Mouse (Mus musculus) kidney, embryonic 14.5 days (tissue): Measurements from ENCODE around the gene Gm10376. TPM values are rescaled to one million over a fixed set of nuclear protein-coding genes. Genes with fewer than 3 reads are reported as not detected.
"Not testable (repeated sequence)": the region's sequence is repeated elsewhere in the genome, so short reads cannot be mapped to it uniquely, and the experiment has no call there.

ENCODE experiments used
- ATAC-seq: fragments of 200-750 bp; cut with Nextera tagmentation; 2 replicates; pipeline ENCODE4 v1.8.0; 2017; ENCODE audit warnings: moderate number of reproducible peaks, mild to moderate bottlenecking, moderate TSS enrichment, moderate library complexity; ENCODE audit not compliant: low FRiP score, low TSS enrichment
- H3K27ac ChIP-seq: fragments of 300-500 bp; sonication (generic); 2 replicates; pipeline ENCODE4 v1.5.1; 2014; ENCODE audit warnings: low read depth, mild to moderate bottlenecking, low read length, moderate library complexity, mixed read lengths
- H3K27me3 ChIP-seq: fragments of 300-500 bp; sonication (generic); 2 replicates; pipeline ENCODE4 v1.6.1; 2014; ENCODE audit warnings: mild to moderate bottlenecking, low read length; ENCODE audit not compliant: control insufficient read depth, insufficient read depth
- H3K36me3 ChIP-seq: fragments of 300-500 bp; sonication (generic); 2 replicates; pipeline ENCODE4 v1.6.1; 2014; ENCODE audit warnings: low read length, mixed read lengths; ENCODE audit not compliant: control insufficient read depth, insufficient read depth
- H3K4me1 ChIP-seq: fragments of 300-500 bp; sonication (generic); 2 replicates; pipeline ENCODE4 v1.6.1; 2014; ENCODE audit warnings: low read length, mixed read lengths; ENCODE audit not compliant: control insufficient read depth, insufficient read depth
- H3K4me2 ChIP-seq: fragments of 300-500 bp; sonication (generic); replicated peaks from 2 replicates; pipeline ENCODE4 v1.6.1; 2014; ENCODE audit warnings: low read depth, mild to moderate bottlenecking, low read length
- H3K4me3 ChIP-seq: fragments of 300-500 bp; sonication (generic); 2 replicates; pipeline ENCODE4 v1.5.1; 2014; ENCODE audit warnings: mild to moderate bottlenecking, low read length
- H3K9ac ChIP-seq: fragments of 300-500 bp; sonication (generic); 2 replicates; pipeline ENCODE4 v1.6.1; 2014; ENCODE audit warnings: low read depth, mild to moderate bottlenecking, low read length, moderate library complexity
- H3K9me3 ChIP-seq: fragments of 300-500 bp; sonication (generic); 2 replicates; pipeline ENCODE4 v1.6.1; 2016; ENCODE audit warnings: low read length; ENCODE audit not compliant: control insufficient read depth
- WGBS: fragments of 180-500 bp; shearing (Covaris S2); extraction: QIAGEN DNeasy Blood & Tissue Kit; methylation state at CpG from one replicate; pipeline ENCODE4 v1.1.7; 2014; 5-methylcytosine and 5-hydroxymethylcytosine counted together
- polyA plus RNA-seq: library from polyadenylated mRNA; unstranded; fragments of >200 nt; fragmentation: Nextera tagmentation; extraction: Ambion mirVana; gene quantifications from 2 replicates; pipeline ENCODE4 v1.2.1, GENCODE M21; 2014

The Gm10376 gene
- polyA plus RNA-seq = not detected in 2 replicates

- H3K4me3 ChIP-seq, ATAC-seq, H3K27me3 ChIP-seq, H3K4me2 ChIP-seq, H3K4me1 ChIP-seq, H3K36me3 ChIP-seq, H3K27ac ChIP-seq, H3K9me3 ChIP-seq, H3K9ac ChIP-seq: not testable (repeated sequence)
Measured at GRCm38 (mm10) chr14:43015528-43015927, at the start of gene Gm10376. Gene Gm10376 (minus strand): TSS chr14:43015628.

- H3K9me3 ChIP-seq, H3K9ac ChIP-seq, H3K27ac ChIP-seq, H3K4me3 ChIP-seq, H3K4me1 ChIP-seq, ATAC-seq, H3K27me3 ChIP-seq, H3K4me2 ChIP-seq, H3K36me3 ChIP-seq: not testable (repeated sequence)
- 75% methylated on average over 4 of the region's 4 CpGs for WGBS
Measured at GRCm38 (mm10) chr14:43060179-43060578, 44.8 kb upstream of the Gm10376 start.

- not testable (repeated sequence) for H3K4me1 ChIP-seq, ATAC-seq, H3K9me3 ChIP-seq, H3K4me3 ChIP-seq, H3K27ac ChIP-seq, H3K36me3 ChIP-seq, H3K9ac ChIP-seq, H3K27me3 ChIP-seq, H3K4me2 ChIP-seq
- 83% methylated on average over 3 of the region's 3 CpGs for WGBS
Measured at GRCm38 (mm10) chr14:43058063-43058462, 42.6 kb upstream of the Gm10376 start.

GRCm38 (mm10) chr14:42993524-42993923 is 21.9 kb downstream of the Gm10376 start, which contains the start of gene Gm8082:
Gene Gm8082 (minus strand): TSS chr14:42993624.
- not testable (repeated sequence) for H3K4me3 ChIP-seq, H3K4me2 ChIP-seq, H3K9ac ChIP-seq, ATAC-seq, H3K27ac ChIP-seq, H3K36me3 ChIP-seq, H3K4me1 ChIP-seq, H3K9me3 ChIP-seq, H3K27me3 ChIP-seq
- WGBS = no CpG with 5 or more reads among the region's 1 CpGs

Other genes starting within 250 kb of the Gm10376 start
- gene Gm3015, start 246.8 kb downstream of the Gm10376 start, polyA plus RNA-seq = not detected in 2 replicates
- gene Gm10377, start 217.6 kb downstream of the Gm10376 start, polyA plus RNA-seq = not detected in 2 replicates
- gene Gm21977, start 162.2 kb downstream of the Gm10376 start, polyA plus RNA-seq = not detected in 2 replicates
- gene Gm8082, start 22.0 kb downstream of the Gm10376 start, polyA plus RNA-seq = not detected in 2 replicates
- gene Gm8094, start 61.0 kb upstream of the Gm10376 start, polyA plus RNA-seq = not detected in 2 replicates
- 0.10 and 0.12 TPM in 2 replicates for gene Gm8104, start 85.0 kb upstream of the Gm10376 start, polyA plus RNA-seq
- not detected in 2 replicates for gene Gm7233, start 164.2 kb upstream of the Gm10376 start, polyA plus RNA-seq
- gene Gm8122, start 219.7 kb upstream of the Gm10376 start, polyA plus RNA-seq = not detected in 2 replicates
- gene Gm8126, start 243.0 kb upstream of the Gm10376 start, polyA plus RNA-seq = not detected in 2 replicates